Mouse (Mus musculus): ENCODE data around the gene Tas2r143.
A peak's percentile ranks its signal among the peaks of the same experiment; 100 is the strongest.

The Tas2r143 gene

GRCm38 (mm10) chr6:42369870-42370269 lies 30.2 kb upstream of the Tas2r143 start:
- DNase-seq: no peak

GRCm38 (mm10) chr6:42370630-42371363 lies 29.2 kb upstream of the Tas2r143 start:
- DNase-seq: no peak

GRCm38 (mm10) chr6:42372001-42372400 lies 28.0 kb upstream of the Tas2r143 start:
- no peak for DNase-seq

- DNase-seq: no peak
Observed at GRCm38 (mm10) chr6:42372421-42372815, 27.6 kb upstream of the Tas2r143 start.

GRCm38 (mm10) chr6:42372816-42373547 lies 27.1 kb upstream of the Tas2r143 start, which contains the start of gene Epha1:
Gene Epha1, minus strand, starts transcription at chr6:42373268.
- DNase-seq: peak; percentile 73 to 76

- DNase-seq: no peak
Observed at GRCm38 (mm10) chr6:42373669-42374430, 26.2 kb upstream of the Tas2r143 start.

GRCm38 (mm10) chr6:42374701-42375100 lies 25.3 kb upstream of the Tas2r143 start:
- DNase-seq: no peak

GRCm38 (mm10) chr6:42375131-42375530 lies 24.9 kb upstream of the Tas2r143 start:
- no peak for DNase-seq

- no peak for DNase-seq
Observed at GRCm38 (mm10) chr6:42376016-42376415, 24.0 kb upstream of the Tas2r143 start.

- DNase-seq: no peak
Observed at GRCm38 (mm10) chr6:42376504-42377019, 23.5 kb upstream of the Tas2r143 start.

- no peak for DNase-seq
Observed at GRCm38 (mm10) chr6:42377280-42377679, 22.8 kb upstream of the Tas2r143 start.

- DNase-seq: no peak
Observed at GRCm38 (mm10) chr6:42379551-42379950, 20.5 kb upstream of the Tas2r143 start.

- peak; percentile 60 to 70 for DNase-seq
Observed at GRCm38 (mm10) chr6:42380416-42381144, 19.5 kb upstream of the Tas2r143 start.

- no peak for DNase-seq
Observed at GRCm38 (mm10) chr6:42381221-42381620, 18.8 kb upstream of the Tas2r143 start.

- no peak for DNase-seq
Observed at GRCm38 (mm10) chr6:42381916-42382381, 18.1 kb upstream of the Tas2r143 start.

GRCm38 (mm10) chr6:42383360-42383759 lies 16.7 kb upstream of the Tas2r143 start:
- DNase-seq: no peak

- no peak for DNase-seq
Observed at GRCm38 (mm10) chr6:42385635-42386034, 14.4 kb upstream of the Tas2r143 start.

- DNase-seq: no peak
Observed at GRCm38 (mm10) chr6:42391796-42392330, 8.2 kb upstream of the Tas2r143 start.

GRCm38 (mm10) chr6:42395960-42396809 lies 3.9 kb upstream of the Tas2r143 start:
- DNase-seq: peak; percentile 38 to 42

- no peak for DNase-seq
Observed at GRCm38 (mm10) chr6:42397041-42397657, 2.9 kb upstream of the Tas2r143 start.

- DNase-seq: no peak
Observed at GRCm38 (mm10) chr6:42398285-42398684, 1.8 kb upstream of the Tas2r143 start.

All from cerebellum, adult 18-20 months (tissue).